Mouse (Mus musculus) gastrocnemius, adult 8-10 months (tissue): ENCODE measurements around the gene Wdr73. TPM values are rescaled to one million over a fixed set of nuclear protein-coding genes. Genes with fewer than 3 reads are reported as not detected.
"Not testable (repeated sequence)": the region's sequence is repeated elsewhere in the genome, so short reads cannot be mapped to it uniquely, and the experiment has no call there.

Source experiments
- DNase-seq, 2 experiments: peaks; one replicate each; pipeline ENCODE4 v3.0.0; 2022; ENCODE audit warnings: low spot score in 2 of 2
- total RNA-seq, 4 experiments: library from RNA; stranded (reverse); gene quantifications; 2 replicates each; pipeline ENCODE4 v1.2.4; 2022

The Wdr73 gene
- 1 to 10 TPM; 2.4 to 6.0 (median 3.8) TPM for total RNA-seq

DNA sequence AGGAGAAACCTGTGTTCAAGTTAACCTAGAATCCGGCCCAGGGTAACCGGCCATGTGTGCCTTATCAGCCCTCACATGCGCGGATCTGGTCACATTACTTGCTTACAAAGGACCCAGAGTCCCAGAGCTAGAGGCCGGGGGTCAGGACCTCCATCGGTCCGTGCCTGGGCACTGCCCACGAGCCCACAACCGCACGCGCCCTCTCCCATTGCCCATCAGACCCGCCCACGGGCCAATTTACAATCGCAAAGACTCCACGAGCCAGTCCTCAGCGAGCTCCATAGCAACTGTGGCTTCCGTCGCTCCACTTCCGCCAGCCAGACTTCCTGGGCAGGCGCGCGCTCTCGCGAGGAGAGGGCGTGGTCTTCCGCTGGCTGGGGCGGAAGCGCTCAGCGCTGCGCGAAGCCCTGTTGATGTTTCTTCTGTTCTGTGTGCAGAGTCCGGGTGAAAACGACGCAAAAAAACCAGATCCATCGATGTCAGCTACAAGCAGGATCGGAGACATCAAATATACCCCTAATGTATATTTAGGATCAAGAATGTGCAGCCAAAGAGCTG is at the start of gene Wdr73:
TSS of gene Wdr73 (minus strand) at position 326 of the 558 bp plus-strand sequence.
- peak; percentile 75 to 84 for DNase-seq

DNA sequence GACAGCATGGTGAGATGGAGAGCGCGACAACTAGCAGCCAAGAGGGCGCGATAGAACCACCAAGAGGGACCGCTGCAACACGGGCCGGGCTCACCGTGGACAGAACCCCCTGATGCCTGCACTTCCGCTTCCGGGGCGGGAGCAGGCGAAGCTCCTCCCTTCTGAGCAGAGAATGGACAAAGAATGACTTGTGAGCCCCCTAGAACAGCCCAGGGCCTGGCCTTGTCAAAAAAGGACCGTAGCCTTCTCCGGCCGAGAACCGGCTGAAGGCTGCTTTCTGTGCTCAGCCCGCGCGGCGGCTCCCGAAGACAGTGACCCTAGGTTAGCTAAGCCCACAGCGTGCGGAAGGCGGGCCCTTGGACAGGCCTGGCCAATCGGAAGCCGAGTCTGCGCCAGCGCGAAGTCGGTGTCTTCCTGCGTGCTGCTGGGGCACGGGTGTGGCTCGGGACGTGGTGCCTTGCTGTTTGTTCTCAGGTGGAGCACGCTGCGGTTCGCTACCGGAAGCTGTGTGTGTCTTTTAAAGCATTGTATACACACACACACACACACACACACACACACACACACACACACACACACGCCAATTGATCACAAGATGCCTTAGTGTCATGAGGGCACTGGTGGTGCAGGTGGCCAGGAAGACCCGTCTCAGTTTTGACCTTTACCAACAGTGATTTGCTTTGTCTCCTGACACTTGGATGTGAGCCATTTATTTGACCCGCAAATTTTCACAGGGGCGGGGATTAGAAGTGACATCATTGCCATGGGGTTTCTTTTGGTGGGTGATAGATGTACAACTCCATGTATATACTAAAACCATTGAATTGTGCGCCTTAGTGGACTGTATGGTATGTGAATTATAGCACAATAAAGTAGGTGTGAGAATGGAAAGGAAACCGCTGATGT is 46.6 kb upstream of the Wdr73 start, which contains the start of gene Sec11a:
TSS of gene Sec11a (minus strand) at position 336 of the 906 bp plus-strand sequence.
- DNase-seq = peak; percentile 89 to 91

DNA sequence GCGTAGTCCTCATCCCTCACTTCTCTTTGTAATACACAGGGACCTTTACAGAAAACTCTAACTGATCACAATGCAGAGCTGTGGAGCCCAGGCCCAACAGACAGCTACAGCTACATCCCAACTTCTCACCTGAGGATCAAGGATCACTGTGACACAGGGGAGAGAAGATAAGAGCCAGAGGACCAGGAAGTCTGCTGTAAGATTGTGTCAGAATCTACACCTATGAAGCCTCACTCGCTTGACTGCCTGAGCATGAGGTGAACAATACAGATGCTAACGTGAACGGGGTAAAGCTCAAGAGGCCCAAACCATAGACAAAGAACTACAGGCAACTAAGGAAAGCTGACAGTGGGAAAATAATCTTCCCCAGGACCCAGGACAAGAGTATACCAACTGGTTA is 38.7 kb upstream of the Wdr73 start:
- no peak for DNase-seq

DNA sequence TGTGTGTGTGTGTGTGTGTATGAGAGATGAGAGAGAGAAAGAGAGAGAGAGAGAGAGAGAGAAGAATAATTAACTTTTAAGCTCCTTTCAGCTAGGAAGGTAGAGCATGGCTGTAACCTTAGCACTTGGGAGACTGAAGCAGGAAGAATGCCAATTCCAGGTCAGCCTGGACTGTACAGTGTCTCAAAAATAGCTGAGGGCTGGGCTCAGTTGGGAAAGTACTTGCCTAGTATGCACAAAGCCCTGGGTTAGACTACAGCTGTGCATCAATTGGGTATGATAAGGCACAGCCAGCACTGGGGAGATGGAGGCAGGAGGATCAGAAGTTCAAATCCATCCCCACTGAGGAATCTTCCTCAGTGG is 36.2 kb upstream of the Wdr73 start:
- DNase-seq = not testable (repeated sequence)

DNA sequence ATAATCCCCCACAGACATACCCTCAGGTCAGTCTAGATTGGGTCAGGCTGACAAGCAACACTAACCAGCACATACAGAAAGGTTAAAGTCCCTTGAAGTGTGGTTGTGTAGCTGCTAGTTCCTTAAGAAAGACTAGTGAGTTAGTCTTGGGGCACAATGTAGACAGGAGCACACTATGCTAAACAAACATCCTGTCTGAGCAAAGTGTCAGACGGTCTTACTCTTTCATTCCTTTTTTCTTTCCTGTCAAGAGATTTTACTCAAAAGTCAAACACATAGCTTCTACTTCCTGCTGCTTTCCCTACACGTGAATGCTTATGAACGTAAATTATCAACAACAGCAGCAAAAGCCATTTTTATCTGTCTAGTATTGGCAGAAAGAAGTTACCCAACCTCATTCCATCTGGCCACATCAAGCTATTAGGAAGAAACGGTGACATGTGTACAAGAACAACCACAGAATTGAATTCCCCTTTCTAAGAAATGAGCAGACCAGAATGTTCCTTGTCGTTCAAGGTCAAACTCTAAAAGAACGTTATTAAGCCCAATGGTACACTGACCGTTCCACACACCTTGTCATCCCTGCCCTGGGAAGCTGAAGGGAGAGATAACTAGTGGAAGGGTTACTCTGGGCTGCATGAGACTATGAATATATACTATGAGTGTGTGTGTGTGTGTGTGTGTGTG is 35.7 kb upstream of the Wdr73 start:
- DNase-seq = not testable (repeated sequence)

DNA sequence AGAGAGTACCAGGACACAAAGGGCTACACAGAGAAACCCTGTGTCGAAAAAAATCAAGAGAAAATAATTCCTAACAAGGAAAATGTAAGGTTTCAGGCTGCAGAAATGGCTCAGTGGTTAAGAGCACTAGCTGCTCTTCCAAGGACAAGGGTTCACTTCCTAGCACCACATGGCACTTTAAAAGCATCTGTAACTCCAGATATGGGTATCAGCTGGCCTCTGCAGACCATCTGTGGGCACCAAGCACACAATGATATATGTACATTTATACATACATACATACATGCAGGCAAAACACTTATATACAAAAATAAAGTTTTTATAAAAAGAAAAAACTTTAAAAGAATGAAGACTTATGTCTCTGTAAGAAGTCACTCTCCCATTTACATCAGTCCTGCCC is 34.8 kb upstream of the Wdr73 start:
- no peak for DNase-seq

DNA sequence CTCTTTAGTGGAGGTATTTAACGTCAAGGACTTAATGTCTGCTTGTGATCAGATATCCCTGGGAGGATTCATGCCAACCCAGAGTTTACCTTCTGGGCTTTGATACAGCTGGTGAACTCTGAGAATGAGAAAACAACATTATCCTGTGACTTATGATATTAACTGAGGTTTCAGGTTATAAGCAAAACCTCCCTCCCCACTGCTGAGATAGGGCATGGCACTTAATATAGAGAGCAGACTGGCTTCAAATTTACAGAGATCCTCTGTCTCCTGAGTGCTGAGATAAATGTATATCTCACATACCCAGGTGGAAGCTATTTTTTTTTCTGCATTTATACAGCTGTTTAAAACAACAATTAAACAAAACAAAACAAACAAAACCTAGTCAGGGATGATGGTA is 31.7 kb upstream of the Wdr73 start:
- no peak for DNase-seq

DNA sequence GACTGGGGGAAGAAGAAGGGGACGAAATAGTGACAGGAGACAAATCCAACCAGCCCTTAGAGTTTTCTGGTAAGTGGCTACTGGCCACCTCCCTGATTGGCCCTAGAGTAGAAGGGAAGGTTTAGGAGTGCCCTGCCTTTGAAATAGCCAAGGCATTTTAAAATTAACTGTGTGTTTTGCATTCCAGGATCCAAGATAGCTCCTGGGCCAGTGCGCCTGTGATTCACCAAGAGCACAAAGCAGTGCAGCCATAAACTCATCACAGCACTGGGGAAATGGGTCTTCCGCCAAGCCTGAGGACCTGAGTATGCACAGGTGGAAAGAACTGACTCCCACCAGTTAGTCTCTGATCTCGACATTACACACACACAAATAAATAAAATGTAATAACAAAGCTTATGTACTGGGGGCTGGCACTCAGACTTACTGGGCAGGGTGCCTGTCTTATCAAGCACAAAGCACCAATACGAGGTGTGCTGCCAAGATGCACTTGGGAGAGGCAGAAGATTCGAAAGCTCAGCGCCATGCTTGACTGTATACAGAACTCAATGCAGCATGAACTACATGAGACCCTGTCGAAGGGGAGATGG is 30.6 kb upstream of the Wdr73 start:
- no peak for DNase-seq

DNA sequence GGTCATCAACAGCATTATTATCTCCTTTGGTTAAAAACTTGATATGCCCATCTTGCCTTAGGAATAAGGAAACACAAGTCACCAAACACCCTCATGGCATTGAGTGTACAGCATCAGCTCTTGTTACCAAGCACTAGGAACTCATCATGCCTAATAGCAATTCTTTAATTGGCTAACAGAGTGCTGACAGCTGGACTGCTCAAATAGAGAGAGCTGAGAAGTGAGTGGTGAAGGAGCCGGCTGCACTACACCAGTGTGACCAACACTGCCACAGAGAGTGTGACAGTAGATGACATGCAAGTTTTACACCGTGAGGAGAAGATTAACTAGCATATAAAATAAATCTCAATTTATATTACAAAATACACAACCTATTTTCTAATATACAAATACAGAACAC is 22.1 kb upstream of the Wdr73 start:
- no peak for DNase-seq

DNA sequence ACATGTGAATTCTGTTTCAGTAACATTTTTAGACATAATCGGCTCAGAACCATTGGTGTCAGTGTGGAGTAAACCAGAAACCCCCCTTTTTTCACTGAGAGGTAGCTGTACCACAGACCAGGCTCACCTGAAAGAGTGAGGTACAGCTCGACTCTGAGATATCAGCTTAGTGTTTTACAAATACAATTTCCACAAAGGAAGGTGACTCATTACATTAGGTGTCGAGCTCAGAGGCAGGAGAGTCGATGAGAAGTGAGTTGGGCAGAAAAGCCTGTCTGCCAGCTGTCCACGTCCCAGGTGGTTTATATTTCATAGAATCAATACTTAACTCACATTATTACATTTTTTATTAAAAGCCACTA is 18.6 kb upstream of the Wdr73 start:
- no peak for DNase-seq

DNA sequence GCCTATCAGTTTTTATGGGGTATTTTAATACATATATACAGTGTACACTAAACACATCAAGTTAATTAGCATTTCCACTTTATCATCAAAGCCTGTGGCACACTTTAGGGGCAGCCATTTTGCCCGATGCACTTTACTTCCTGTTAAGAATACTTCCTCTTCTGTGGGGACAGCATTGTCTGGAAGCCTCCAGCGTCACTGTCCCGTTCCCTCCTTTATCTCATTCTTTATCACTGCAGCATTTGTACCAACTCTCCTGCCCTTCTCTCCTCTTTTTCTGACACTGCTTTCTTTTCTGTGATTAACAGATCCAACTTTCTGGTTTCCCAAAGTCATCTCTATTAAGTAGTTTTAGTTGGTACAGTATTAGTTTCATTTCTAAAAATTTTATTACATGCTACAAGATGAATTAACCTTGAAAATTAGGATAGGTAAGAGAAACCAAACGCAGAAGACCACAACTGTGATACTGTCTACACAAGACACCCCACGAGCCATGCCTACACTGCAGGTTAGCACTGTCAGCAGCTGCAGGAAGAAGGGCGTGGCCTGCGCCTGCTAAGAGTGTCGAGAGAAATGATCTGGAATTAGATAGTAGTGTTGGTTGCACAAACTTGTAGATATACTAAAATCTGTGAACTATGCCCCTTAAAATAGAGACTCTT is 18.0 kb upstream of the Wdr73 start:
- DNase-seq = no peak

DNA sequence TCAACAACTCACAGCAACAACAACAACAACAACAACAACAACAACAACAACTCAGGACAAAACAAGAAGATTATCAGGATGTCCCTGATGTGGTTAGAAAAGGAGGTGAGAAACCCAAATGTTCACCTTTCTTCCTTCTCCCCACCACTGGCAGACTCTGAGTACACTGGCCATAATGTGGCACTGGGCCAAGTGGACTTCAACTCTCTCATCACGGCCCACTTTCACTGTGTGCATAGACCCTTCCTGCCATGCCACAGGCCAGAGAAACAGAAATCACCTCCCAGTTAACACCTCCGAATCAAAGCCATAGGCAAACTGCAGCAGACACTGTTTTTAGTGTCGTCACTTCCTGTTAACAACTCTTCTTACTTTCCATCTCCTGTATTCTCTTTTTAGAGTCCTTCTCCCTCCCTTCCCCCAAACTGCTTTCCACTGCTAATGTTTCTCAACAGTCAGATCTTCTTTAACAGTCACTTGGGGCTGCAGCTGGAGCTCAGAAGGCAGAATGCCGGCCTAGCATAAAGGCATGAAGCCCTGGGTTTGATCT is 16.9 kb upstream of the Wdr73 start:
- no peak for DNase-seq

DNA sequence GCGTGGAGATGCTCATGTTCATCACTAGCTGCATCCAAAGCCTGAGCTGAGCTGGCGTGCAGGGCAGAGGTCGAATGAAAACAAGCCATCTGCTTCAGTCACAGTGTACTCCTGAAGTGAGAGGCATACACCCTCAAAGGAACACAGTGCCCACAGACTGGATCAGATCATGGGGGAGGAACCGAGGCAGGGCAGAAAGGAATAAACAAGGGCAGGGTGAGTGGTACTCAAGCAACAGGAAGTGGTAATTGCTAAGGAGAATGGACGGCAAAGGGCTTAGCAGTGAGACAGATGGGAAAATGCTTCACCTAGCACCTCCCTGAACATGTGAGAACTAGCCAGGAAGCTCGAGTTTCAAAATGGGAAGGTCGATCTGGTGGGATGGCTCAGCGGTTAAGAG is 11.4 kb upstream of the Wdr73 start:
- DNase-seq = no peak

DNA sequence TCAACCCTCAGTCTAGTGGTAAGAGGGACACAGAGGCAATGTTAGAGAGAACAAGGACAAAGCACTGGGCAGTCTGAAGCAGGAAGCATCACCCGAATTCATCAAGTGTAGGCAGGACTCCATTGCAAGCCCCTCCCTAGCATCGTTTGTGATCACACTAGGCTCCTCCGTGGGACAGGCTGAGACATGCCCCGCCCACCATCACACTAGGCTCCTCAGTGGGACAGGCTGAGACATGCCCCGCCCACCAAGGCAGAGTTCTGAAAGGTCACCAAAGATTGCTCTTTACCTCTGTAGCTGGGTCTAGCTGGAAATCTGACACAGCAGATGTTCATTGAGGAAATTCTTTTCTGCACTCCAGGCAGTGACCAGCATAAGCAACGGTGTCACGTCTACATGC is 10.0 kb upstream of the Wdr73 start:
- DNase-seq = no peak

DNA sequence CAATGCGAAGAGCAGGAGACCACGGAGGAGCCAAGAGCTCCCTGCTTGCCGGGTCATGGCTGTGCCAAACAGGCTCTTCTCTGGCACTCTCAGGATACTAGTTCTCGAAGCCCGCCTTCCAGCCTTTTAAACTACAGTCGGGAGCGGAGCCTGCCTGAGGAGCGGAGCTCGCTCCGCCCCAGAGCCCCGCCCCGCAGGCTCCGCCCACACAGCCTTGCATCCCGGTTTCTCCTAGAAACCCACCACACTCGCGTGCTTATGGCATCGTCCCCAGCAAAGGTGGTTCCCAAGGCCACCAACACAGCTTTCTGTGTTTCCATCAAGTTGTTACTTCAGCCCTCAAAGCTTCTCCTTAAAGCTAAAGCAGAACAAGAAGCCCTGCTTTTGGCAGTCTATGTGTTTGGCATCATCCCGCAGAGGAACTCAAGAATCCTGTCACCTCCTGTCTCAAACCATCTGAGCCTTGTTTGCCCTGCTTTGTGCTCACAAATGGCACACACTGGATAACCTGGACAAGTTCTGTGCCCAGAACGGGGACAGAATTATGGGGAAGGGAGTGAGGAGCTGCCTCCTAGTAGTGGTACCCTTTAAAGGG is 3.9 kb upstream of the Wdr73 start, which contains the start of gene Nmb:
TSS of gene Nmb (minus strand) at position 156 of the 595 bp plus-strand sequence.
- DNase-seq = peak; percentile 46 to 57

DNA sequence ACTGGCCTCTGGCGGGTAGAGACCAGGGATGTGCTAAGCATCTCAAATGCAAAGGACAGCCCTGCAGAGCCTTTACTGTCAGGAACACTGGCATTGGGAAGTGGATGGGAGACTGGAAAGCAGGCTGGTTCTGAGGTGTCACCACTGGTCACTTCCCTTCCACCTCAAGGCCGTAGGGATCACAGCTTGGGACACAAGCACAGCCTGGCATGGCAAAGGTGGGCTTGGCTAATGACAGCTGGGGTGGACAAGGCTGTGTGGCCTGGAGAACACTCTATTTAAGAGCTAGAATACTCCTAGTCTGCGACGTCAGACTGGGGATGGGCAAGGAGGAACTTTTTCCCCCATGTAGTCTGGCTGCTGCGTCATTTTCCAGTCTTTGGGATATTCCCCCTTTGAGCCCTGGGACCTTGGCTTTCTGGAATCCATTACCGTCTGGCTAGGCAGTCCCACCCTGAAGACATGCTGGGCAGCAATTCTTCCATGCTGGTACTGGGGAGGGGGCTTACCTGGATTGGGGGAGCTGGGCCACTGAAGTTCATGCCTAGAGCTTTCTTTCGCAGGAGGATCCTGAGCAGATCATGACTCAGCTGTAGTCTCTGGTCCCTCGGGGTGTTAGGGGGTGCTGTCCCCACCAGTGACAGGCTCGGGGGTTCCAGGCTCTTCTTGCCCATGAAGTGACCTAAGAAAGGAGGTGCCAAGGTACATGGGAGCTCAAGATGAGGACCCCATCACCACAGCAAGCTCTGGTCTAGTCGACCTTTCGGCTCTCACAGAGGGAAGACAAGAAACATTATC is 2.8 kb upstream of the Wdr73 start:
- DNase-seq = no peak

DNA sequence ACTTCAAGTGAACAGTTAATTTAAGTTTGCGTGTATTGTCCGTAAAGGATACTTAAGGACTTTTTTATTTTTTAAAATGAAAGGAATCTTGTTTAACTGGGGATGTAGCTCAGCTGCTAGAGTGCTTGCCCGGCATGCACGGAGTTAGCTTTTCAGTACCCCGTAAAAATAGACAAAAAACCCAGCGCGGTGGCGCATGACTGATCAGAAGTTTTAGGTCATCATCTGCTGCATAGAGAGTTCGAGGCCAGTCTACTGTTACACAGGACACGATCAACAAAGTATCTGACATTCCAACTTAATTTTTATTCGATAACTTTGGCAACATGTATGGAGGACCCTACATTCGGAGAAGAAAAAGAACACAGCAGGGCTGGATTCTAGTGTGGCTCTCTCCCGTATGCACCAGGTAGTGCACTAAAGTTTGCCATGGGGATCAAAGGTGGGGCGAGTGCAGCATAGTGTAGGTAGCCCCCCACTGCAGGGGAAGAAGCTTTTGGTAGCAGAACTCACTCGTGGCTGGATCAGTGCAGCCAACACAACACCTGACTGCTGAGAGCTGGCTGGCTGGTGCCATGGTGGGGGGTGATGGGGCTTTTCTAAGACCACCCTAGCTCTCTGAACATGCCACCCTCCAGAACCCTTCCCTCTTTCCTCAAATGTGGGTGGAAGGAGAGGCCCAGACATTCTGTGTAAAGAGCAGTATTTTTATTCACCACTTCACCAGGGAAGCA is 639 bp upstream of the Wdr73 start:
- DNase-seq = no peak

DNA sequence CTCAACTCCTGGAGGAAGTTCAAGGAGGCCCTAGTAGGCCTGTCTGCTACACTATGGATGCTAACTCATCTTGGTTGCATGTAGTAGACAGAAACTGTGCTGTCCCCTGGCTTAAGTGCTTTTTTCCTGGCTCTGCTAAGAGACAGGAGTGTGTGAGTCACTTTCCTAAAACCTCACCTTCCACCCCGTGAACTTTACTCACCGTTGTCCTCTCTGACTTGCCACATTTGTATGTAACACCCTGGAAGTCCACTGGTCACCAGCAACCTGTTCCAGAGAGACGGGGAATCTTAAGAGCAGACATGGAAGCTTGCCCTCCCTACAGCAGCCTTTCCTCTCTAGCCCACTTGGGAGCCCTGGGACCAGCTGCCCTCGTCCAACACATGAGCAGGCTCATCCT is 3.3 kb downstream of the Wdr73 start:
- no peak for DNase-seq

DNA sequence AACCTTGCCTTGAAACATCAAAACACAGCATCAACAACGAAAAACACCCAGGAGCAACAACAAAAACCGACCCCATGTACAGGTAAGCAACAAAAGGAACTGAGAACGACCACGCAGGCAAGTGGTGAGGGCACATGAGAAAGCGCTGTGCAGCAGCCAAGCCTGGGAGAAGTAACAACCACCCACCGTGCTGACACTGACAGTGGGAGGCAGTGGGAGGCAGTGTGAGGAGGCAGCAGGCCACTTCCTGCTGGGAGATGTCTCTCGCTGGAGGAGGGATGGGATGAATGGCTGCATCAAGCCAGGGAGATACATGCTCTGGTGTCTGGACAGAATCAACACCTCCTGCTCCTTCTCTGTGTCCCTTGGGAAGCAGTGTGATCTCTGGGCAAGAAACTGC is 3.9 kb downstream of the Wdr73 start:
- no peak for DNase-seq
